Mouse (Mus musculus) layer of hippocampus, adult 18-20 months (tissue): ENCODE measurements around the gene Dhrs7c. TPM values are rescaled to one million over a fixed set of nuclear protein-coding genes. Genes with fewer than 3 reads are reported as not detected.

Experiments used
- DNase-seq, 2 experiments: peaks; one replicate each; pipeline ENCODE4 v3.0.0; 2022; ENCODE audit warnings: low spot score in 2 of 2
- long read RNA-seq: library from polyadenylated mRNA; stranded (forward); transcript quantifications from one replicate; pipeline ENCODE4 v2.0.0, GENCODE M21; 2021
- total RNA-seq, 2 experiments: library from RNA; stranded (reverse); gene quantifications; 2 replicates each; pipeline ENCODE4 v1.2.3; 2021

The Dhrs7c gene
- total RNA-seq = not detected
- long read RNA-seq = 0 reads

GRCm38 (mm10) chr11:67797931-67798330 lies at the start of gene Dhrs7c:
Gene Dhrs7c (plus strand): TSS chr11:67798187.
- DNase-seq = no peak

- DNase-seq = no peak
Observed at GRCm38 (mm10) chr11:67756287-67756686, 41.7 kb upstream of the Dhrs7c start.

- DNase-seq = no peak
Observed at GRCm38 (mm10) chr11:67757373-67758167, 40.4 kb upstream of the Dhrs7c start.

- no peak for DNase-seq
Observed at GRCm38 (mm10) chr11:67771053-67771452, 26.9 kb upstream of the Dhrs7c start, which contains the start of gene Glp2r. Gene Glp2r (minus strand): TSS chr11:67771153.

GRCm38 (mm10) chr11:67771691-67772090 lies 26.3 kb upstream of the Dhrs7c start:
- no peak for DNase-seq

GRCm38 (mm10) chr11:67772577-67772976 lies 25.4 kb upstream of the Dhrs7c start:
- DNase-seq = peak; percentile 52 to 77

GRCm38 (mm10) chr11:67774379-67774778 lies 23.6 kb upstream of the Dhrs7c start, which contains the start of gene Gsg1l2:
Gene Gsg1l2 (plus strand): TSS chr11:67774608.
- no peak for DNase-seq

GRCm38 (mm10) chr11:67790182-67790581 lies 7.8 kb upstream of the Dhrs7c start:
- no peak for DNase-seq

GRCm38 (mm10) chr11:67800130-67800723 lies 2.2 kb downstream of the Dhrs7c start:
- DNase-seq = no peak

- DNase-seq = no peak
Observed at GRCm38 (mm10) chr11:67801169-67801568, 3.2 kb downstream of the Dhrs7c start.

GRCm38 (mm10) chr11:67805538-67805937 lies 7.6 kb downstream of the Dhrs7c start:
- DNase-seq = no peak

- DNase-seq = no peak
Observed at GRCm38 (mm10) chr11:67806832-67807597, 9.0 kb downstream of the Dhrs7c start.

GRCm38 (mm10) chr11:67808051-67808450 lies 10.1 kb downstream of the Dhrs7c start:
- DNase-seq = no peak

GRCm38 (mm10) chr11:67811535-67811934 lies 13.5 kb downstream of the Dhrs7c start:
- peak in 1 of 2 experiments; percentile 16 for DNase-seq

GRCm38 (mm10) chr11:67819604-67820003 lies 21.6 kb downstream of the Dhrs7c start:
- DNase-seq = peak in 1 of 2 experiments; percentile 62

GRCm38 (mm10) chr11:67820221-67820620 lies 22.2 kb downstream of the Dhrs7c start:
- peak in 1 of 2 experiments; percentile 60 for DNase-seq

GRCm38 (mm10) chr11:67821560-67821959 lies 23.6 kb downstream of the Dhrs7c start:
- DNase-seq = peak; percentile 32 to 71

- no peak for DNase-seq
Observed at GRCm38 (mm10) chr11:67828360-67829059, 30.5 kb downstream of the Dhrs7c start.

- no peak for DNase-seq
Observed at GRCm38 (mm10) chr11:67829530-67829929, 31.5 kb downstream of the Dhrs7c start.

- DNase-seq = no peak
Observed at GRCm38 (mm10) chr11:67831820-67832219, 33.8 kb downstream of the Dhrs7c start.
